Mouse (Mus musculus): ENCODE measurements around the gene Trim31. TPM values are rescaled to one million over a fixed set of nuclear protein-coding genes. Genes with fewer than 3 reads are reported as not detected.

Trim31 gene
- polyA plus RNA-seq, 1 experiment from 2014 or later, result not detected

GRCm38 (mm10) chr17:36950981-36951947 is 53.3 kb downstream of the Trim31 start, which contains the start of gene Ppp1r11:
Gene Ppp1r11 (minus strand): TSS chr17:36951741.
- Histone ChIP-seq H3K9me3 (no peaks in the 10 kb centered on the region), H3K4me2 (replicated peaks) (peak within 1 kb of the TSS; percentile 80), H3K4me3 (peak within 1 kb of the TSS; percentile 76), H3K36me3 (peaks cover 39% of the 10 kb centered on the region), H3K27me3 (peaks cover 19% of the 10 kb centered on the region), H3K4me1 (peaks cover 22% of the 10 kb centered on the region), H3K27ac (peak within 1 kb of the TSS; percentile 44; the same call in 1 of the 2 replicates), H3K9ac (peak within 1 kb of the TSS; percentile 78)
- WGBS, result 2% methylated on average over 36 of the region's 36 CpGs
- peak; percentile 97 for ATAC-seq (ENCODE audit: low FRiP score, low read depth)

GRCm38 (mm10) chr17:36952631-36953030 is 54.7 kb downstream of the Trim31 start:
- no peak overlapping the region for H3K9ac ChIP-seq
- 85% methylated on average over 2 of the region's 2 CpGs for WGBS
- no peak overlapping the region for H3K4me2 ChIP-seq (replicated peaks)
- peaks cover 14% of the 10 kb centered on the region for H3K4me1 ChIP-seq
- no peak overlapping the region for H3K27ac ChIP-seq
- ATAC-seq (ENCODE audit: low FRiP score, low read depth), result no peak
- H3K4me3 ChIP-seq, result no peak overlapping the region
- H3K9me3 ChIP-seq, result no peaks in the 10 kb centered on the region
- peaks cover 45% of the 10 kb centered on the region for H3K36me3 ChIP-seq
- peaks cover 10% of the 10 kb centered on the region; the same call in 1 of the 2 replicates for H3K27me3 ChIP-seq

GRCm38 (mm10) chr17:36953062-36953461 is 55.1 kb downstream of the Trim31 start:
- 90% methylated on average over 1 of the region's 1 CpGs for whole genome bisulfite sequencing
- no peak overlapping the region for H3K27ac ChIP-seq
- no peak for ATAC-seq (ENCODE audit: low FRiP score, low read depth)

GRCm38 (mm10) chr17:36957999-36958743 is 60.3 kb downstream of the Trim31 start, which contains the start of the genes Znrd1 and Znrd1as:
Gene Znrd1 (minus strand): TSS chr17:36958559.
Gene Znrd1as (plus strand): TSS chr17:36958592.
- Histone ChIP-seq H3K27ac (peak within 1 kb of the TSS; percentile 80; the same call in 1 of the 2 replicates), H3K4me3 (peak within 1 kb of the TSS; percentile 76), H3K9me3 (no peaks in the 10 kb centered on the region), H3K36me3 (peaks cover 26% of the 10 kb centered on the region), H3K9ac (peak within 1 kb of the TSS; percentile 83), H3K27me3 (no peaks in the 10 kb centered on the region), H3K4me2 (replicated peaks) (peak within 1 kb of the TSS; percentile 83), H3K4me1 (peaks cover 15% of the 10 kb centered on the region)
- under 1% methylated on average over 46 of the region's 46 CpGs for WGBS
- ATAC-seq (ENCODE audit: low FRiP score, low read depth), result peak; percentile 99

More at GRCm38 (mm10) chr17:36953062-36953461, 55.1 kb downstream of the Trim31 start:
- Histone ChIP-seq H3K9ac (no peak overlapping the region), H3K36me3 (peaks cover 45% of the 10 kb centered on the region), H3K27me3 (peaks cover 8% of the 10 kb centered on the region; the same call in 1 of the 2 replicates), H3K4me2 (replicated peaks) (no peak overlapping the region), H3K9me3 (no peaks in the 10 kb centered on the region), H3K4me3 (no peak overlapping the region), H3K4me1 (peaks cover 15% of the 10 kb centered on the region)

- ATAC-seq (ENCODE audit: low FRiP score, low read depth), result no peak
- H3K9ac ChIP-seq, result peak overlapping the region; percentile 83
- H3K4me2 ChIP-seq (replicated peaks), result peak overlapping the region; percentile 83
- peaks cover 22% of the 10 kb centered on the region for H3K36me3 ChIP-seq
- peaks cover 15% of the 10 kb centered on the region for H3K4me1 ChIP-seq
- WGBS, result 13% methylated on average over 12 of the region's 12 CpGs
- H3K4me3 ChIP-seq, result peak overlapping the region; percentile 76
- no peaks in the 10 kb centered on the region for H3K9me3 ChIP-seq
- H3K27me3 ChIP-seq, result no peaks in the 10 kb centered on the region
- H3K27ac ChIP-seq, result peak overlapping the region; percentile 67; the same call in 1 of the 2 replicates
These were observed 61.0 kb downstream of the Trim31 start for GRCm38 (mm10) chr17:36958884-36959283.

Other genes starting within 250 kb of the Trim31 start
- not detected in 2 replicates for gene H2-M1, start 225.9 kb upstream of the Trim31 start, polyA plus RNA-seq (2015; fragmentation: Nextera tagmentation; extraction: Ambion mirVana)
- gene H2-M10.5, start 125.2 kb upstream of the Trim31 start, polyA plus RNA-seq (2015; fragmentation: Nextera tagmentation; extraction: Ambion mirVana), result not detected in 2 replicates
- not detected in 2 replicates for gene H2-M10.6, start 85.9 kb upstream of the Trim31 start, polyA plus RNA-seq (2015; fragmentation: Nextera tagmentation; extraction: Ambion mirVana)
- 52.3 and 53.7 TPM in 2 replicates for gene Trim26, start 61.0 kb upstream of the Trim31 start, polyA plus RNA-seq (2015; fragmentation: Nextera tagmentation; extraction: Ambion mirVana)
- 0.13 and 0.28 TPM in 2 replicates for gene Trim15, start 30.9 kb upstream of the Trim31 start, polyA plus RNA-seq (2015; fragmentation: Nextera tagmentation; extraction: Ambion mirVana)
- 2.5 and 3.9 TPM in 2 replicates for gene Trim10, start 28.5 kb upstream of the Trim31 start, polyA plus RNA-seq (2015; fragmentation: Nextera tagmentation; extraction: Ambion mirVana)
- gene Trim40, start 8.0 kb upstream of the Trim31 start, polyA plus RNA-seq (2015; fragmentation: Nextera tagmentation; extraction: Ambion mirVana), result not detected in 2 replicates
- 1.4 and 1.5 TPM in 2 replicates for gene Rnf39, start 44.8 kb downstream of the Trim31 start, polyA plus RNA-seq (2015; fragmentation: Nextera tagmentation; extraction: Ambion mirVana)
- 115 and 118 TPM in 2 replicates for gene Ppp1r11, start 53.6 kb downstream of the Trim31 start, polyA plus RNA-seq (2015; fragmentation: Nextera tagmentation; extraction: Ambion mirVana)
- 111 and 117 TPM in 2 replicates for gene Znrd1, start 60.4 kb downstream of the Trim31 start, polyA plus RNA-seq (2015; fragmentation: Nextera tagmentation; extraction: Ambion mirVana)
- gene Znrd1as, start 60.5 kb downstream of the Trim31 start, polyA plus RNA-seq (2015; fragmentation: Nextera tagmentation; extraction: Ambion mirVana), result 5.7 and 5.8 TPM in 2 replicates
- not detected in 2 replicates for gene 2410137M14Rik, start 83.1 kb downstream of the Trim31 start, polyA plus RNA-seq (2015; fragmentation: Nextera tagmentation; extraction: Ambion mirVana)
- gene H2-M5, start 91.4 kb downstream of the Trim31 start, polyA plus RNA-seq (2015; fragmentation: Nextera tagmentation; extraction: Ambion mirVana), result 1.3 TPM in 2 replicates
- gene Zfp57, start 103.0 kb downstream of the Trim31 start, polyA plus RNA-seq (2015; fragmentation: Nextera tagmentation; extraction: Ambion mirVana), result 136 and 138 TPM in 2 replicates
- 0.18 and 0.22 TPM in 2 replicates for gene Mog, start 125.3 kb downstream of the Trim31 start, polyA plus RNA-seq (2015; fragmentation: Nextera tagmentation; extraction: Ambion mirVana)
- 13.3 and 15.2 TPM in 2 replicates for gene Gabbr1, start 147.8 kb downstream of the Trim31 start, polyA plus RNA-seq (2015; fragmentation: Nextera tagmentation; extraction: Ambion mirVana)
- gene Olfr90, start 190.4 kb downstream of the Trim31 start, polyA plus RNA-seq (2015; fragmentation: Nextera tagmentation; extraction: Ambion mirVana), result 0.09 TPM in 1 of 2 replicates, not detected in the other
- not detected in 2 replicates for gene Olfr91, start 200.2 kb downstream of the Trim31 start, polyA plus RNA-seq (2015; fragmentation: Nextera tagmentation; extraction: Ambion mirVana)
- gene Olfr92, start 222.0 kb downstream of the Trim31 start, polyA plus RNA-seq (2015; fragmentation: Nextera tagmentation; extraction: Ambion mirVana), result not detected in 2 replicates

Data from limb, embryonic 13.5 days (tissue).